Mouse (Mus musculus): ENCODE measurements around the gene Sdc4. TPM values are rescaled to one million over a fixed set of nuclear protein-coding genes. Genes with fewer than 3 reads are reported as not detected.

The Sdc4 gene
- polyA plus RNA-seq, 1 experiment from 2014 or later: 48.0 TPM

DNA sequence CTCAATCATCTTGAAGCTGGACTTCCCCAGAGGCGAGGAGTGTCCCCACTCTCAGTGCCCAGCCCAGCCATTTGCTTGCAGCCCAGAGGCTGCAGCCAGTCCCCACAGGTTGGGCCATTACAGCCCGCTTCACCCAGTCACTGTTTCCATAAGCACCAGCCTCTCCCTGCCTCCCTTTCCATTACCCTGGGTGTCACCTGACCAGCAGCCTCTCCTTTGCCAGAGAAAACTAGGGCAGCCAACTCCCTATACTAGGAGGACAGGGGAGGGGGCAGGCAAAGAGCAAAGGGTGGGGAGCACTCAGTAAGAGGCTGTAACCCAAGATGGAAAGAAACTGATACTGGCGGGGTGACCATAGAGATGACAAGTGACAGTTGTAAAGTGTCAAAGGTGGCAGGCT lies 6.7 kb downstream of the Sdc4 start:
- ATAC-seq (replicated peaks; ENCODE audit: extremely low read depth, insufficient read depth, low FRiP score): no peak
- 51% methylated on average over 3 of the region's 3 CpGs for WGBS
- no peak overlapping the region for H3K4me2 ChIP-seq (ENCODE audit: low read depth, low read length)
- 0 out of 2 replicates have a peak overlapping the region, but pooled peaks have one; percentile 18 for H3K9ac ChIP-seq (ENCODE audit: low read length)
- H3K4me1 ChIP-seq (ENCODE audit: control insufficient read depth, insufficient read depth, low read length): peaks cover 41% of the 10 kb centered on the region
- H3K36me3 ChIP-seq (ENCODE audit: control insufficient read depth, insufficient read depth): no peaks in the 10 kb centered on the region
- H3K4me3 ChIP-seq (ENCODE audit: low read length): no peak overlapping the region
- no peaks in the 10 kb centered on the region; the same call in 1 of the 2 replicates for H3K27me3 ChIP-seq (ENCODE audit: control insufficient read depth, insufficient read depth, low read length)
- H3K27ac ChIP-seq (ENCODE audit: low read length): peak overlapping the region; percentile 33
- no peaks in the 10 kb centered on the region for H3K9me3 ChIP-seq (replicated peaks; ENCODE audit: control insufficient read depth, low read length)

DNA sequence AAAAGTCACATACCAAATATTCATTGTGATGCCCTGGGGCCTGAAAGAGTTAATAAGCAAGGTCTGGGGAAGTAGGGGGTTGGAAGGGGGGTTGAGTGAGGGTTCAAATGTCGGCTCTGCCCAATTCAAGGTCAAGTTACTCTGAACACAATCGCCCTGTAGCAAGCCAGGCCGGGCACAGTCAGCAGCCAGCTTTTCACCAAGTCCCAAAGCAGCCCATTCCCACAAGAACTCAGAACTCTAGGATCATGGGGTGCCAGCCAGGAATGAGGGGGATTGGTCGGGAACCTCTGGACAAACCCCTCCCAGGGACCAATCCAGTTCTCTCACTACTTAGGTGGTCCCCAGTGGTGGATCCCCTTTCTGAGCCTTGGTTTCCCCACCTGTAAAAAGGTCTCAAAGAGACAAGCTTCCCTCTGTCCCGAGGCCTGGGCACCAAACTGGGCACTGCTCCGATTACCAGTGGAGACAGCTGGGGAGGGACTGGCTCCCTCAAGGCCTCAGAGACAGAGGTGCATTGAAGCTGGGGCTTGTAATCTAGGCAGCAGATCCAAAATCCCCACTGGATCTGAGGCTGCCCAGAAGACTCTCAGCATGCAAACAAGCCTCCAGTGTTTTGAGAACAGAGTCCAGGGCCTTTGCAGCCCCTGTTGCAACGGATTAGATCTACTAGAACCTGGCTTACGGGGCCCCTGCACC lies 7.3 kb downstream of the Sdc4 start:
- H3K9ac ChIP-seq (ENCODE audit: low read length): 0 out of 2 replicates have a peak overlapping the region, but pooled peaks have one; percentile 18
- H3K4me1 ChIP-seq (ENCODE audit: control insufficient read depth, insufficient read depth, low read length): peaks cover 41% of the 10 kb centered on the region

DNA sequence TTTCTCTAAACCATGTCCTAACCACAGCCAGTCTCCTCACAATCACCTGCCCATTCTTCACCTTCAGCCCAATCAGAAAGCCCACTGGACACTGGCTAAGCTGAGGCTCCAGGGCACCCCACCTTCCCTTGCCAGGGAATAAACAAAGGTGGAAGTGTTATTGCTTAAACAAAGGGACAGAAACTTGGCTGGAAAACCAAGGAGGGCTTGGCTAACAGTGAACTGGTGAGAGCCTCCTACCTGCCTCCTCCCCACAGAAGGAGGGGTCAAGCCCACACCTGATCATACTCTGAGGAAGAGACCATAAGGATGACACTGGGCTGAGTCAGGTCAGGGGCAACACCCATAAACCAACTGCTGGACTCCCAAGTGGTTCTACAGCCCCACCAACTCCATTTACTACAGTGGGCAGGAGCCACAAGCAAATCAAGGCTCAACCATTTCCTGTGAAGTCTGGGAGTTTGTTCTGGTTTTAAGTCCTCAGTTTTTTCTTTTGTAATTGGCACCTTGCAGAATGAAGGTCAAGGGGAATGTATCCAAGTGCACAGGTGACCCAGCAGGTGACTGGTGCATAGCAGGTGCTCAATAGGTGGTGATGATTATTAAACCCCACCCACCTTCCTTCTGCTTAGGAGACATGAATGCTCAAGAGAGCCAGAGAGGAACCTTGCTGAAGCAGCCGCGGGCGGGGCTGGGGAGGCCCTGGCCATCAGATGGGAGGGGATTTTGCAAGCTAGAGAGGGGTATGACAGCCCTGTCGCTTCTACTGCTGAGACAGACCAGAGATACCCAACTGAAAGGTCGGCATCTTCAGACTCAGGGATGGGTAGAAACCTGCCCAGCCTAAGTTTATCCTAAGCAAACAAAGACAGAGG lies 8.2 kb downstream of the Sdc4 start:
- no peak overlapping the region for H3K4me3 ChIP-seq (ENCODE audit: low read length)
- H3K36me3 ChIP-seq (ENCODE audit: control insufficient read depth, insufficient read depth): no peaks in the 10 kb centered on the region
- no peak for ATAC-seq (replicated peaks; ENCODE audit: extremely low read depth, insufficient read depth, low FRiP score)
- no peak overlapping the region for H3K9ac ChIP-seq (ENCODE audit: low read length)
- WGBS: 33% methylated on average over 5 of the region's 5 CpGs
- no peak overlapping the region for H3K4me2 ChIP-seq (ENCODE audit: low read depth, low read length)
- H3K9me3 ChIP-seq (replicated peaks; ENCODE audit: control insufficient read depth, low read length): no peaks in the 10 kb centered on the region
- H3K4me1 ChIP-seq (ENCODE audit: control insufficient read depth, insufficient read depth, low read length): peaks cover 40% of the 10 kb centered on the region
- no peaks in the 10 kb centered on the region; the same call in 1 of the 2 replicates for H3K27me3 ChIP-seq (ENCODE audit: control insufficient read depth, insufficient read depth, low read length)
- no peak overlapping the region for H3K27ac ChIP-seq (ENCODE audit: low read length)

More for the DNA sequence above, 7.3 kb downstream of the Sdc4 start:
- no peak overlapping the region for H3K4me2 ChIP-seq (ENCODE audit: low read depth, low read length)
- no peaks in the 10 kb centered on the region for H3K36me3 ChIP-seq (ENCODE audit: control insufficient read depth, insufficient read depth)
- peak overlapping the region; percentile 33 for H3K27ac ChIP-seq (ENCODE audit: low read length)
- H3K27me3 ChIP-seq (ENCODE audit: control insufficient read depth, insufficient read depth, low read length): no peaks in the 10 kb centered on the region; the same call in 1 of the 2 replicates
- H3K4me3 ChIP-seq (ENCODE audit: low read length): no peak overlapping the region
- H3K9me3 ChIP-seq (replicated peaks; ENCODE audit: control insufficient read depth, low read length): no peaks in the 10 kb centered on the region
- ATAC-seq (replicated peaks; ENCODE audit: extremely low read depth, insufficient read depth, low FRiP score): no peak
- 30% methylated on average over 8 of the region's 8 CpGs for WGBS

DNA sequence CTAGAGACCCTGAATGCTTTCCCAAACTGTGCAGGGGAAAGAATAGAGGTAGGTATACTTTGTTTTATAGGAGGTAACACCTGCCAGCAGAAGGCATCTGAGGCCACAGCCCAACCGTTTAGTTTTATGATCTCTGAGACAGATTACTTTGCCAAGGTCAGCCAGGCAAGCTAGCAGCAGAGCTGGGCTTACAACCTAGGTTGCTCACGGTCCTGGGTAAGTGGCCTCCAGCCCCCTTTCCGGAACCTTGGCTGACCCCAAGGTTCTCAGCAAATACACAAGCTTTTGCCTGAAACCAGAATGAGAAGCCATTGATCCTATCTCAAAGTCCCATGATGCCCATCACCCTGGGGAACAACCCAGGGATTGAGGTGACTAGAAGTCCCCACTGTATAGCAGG lies 9.0 kb downstream of the Sdc4 start:
- H3K4me3 ChIP-seq (ENCODE audit: low read length): no peak overlapping the region
- peaks cover 40% of the 10 kb centered on the region for H3K4me1 ChIP-seq (ENCODE audit: control insufficient read depth, insufficient read depth, low read length)

GRCm38 (mm10) chr2:164433278-164433895 lies 10.3 kb downstream of the Sdc4 start:
- no peak for ATAC-seq (replicated peaks; ENCODE audit: extremely low read depth, insufficient read depth, low FRiP score)
- 69% methylated on average over 9 of the region's 9 CpGs for WGBS
- Histone ChIP-seq H3K4me2 (ENCODE audit: low read depth, low read length) (peak overlapping the region; percentile 53; the same call in 1 of the 2 replicates), H3K9me3 (replicated peaks; ENCODE audit: control insufficient read depth, low read length) (no peaks in the 10 kb centered on the region), H3K27me3 (ENCODE audit: control insufficient read depth, insufficient read depth, low read length) (peaks cover under 1% of the 10 kb centered on the region; the same call in 1 of the 2 replicates), H3K9ac (ENCODE audit: low read length) (peak overlapping the region; percentile 25; the same call in 1 of the 2 replicates), H3K4me3 (ENCODE audit: low read length) (no peak overlapping the region), H3K36me3 (ENCODE audit: control insufficient read depth, insufficient read depth) (peaks cover 9% of the 10 kb centered on the region), H3K27ac (ENCODE audit: low read length) (peak overlapping the region; percentile 63), H3K4me1 (ENCODE audit: control insufficient read depth, insufficient read depth, low read length) (peaks cover 38% of the 10 kb centered on the region)

More for the DNA sequence above, 9.0 kb downstream of the Sdc4 start:
- Histone ChIP-seq H3K9ac (ENCODE audit: low read length) (no peak overlapping the region), H3K27ac (ENCODE audit: low read length) (no peak overlapping the region), H3K36me3 (ENCODE audit: control insufficient read depth, insufficient read depth) (no peaks in the 10 kb centered on the region), H3K9me3 (replicated peaks; ENCODE audit: control insufficient read depth, low read length) (no peaks in the 10 kb centered on the region), H3K27me3 (ENCODE audit: control insufficient read depth, insufficient read depth, low read length) (no peaks in the 10 kb centered on the region; the same call in 1 of the 2 replicates), H3K4me2 (ENCODE audit: low read depth, low read length) (no peak overlapping the region)
- no peak for ATAC-seq (replicated peaks; ENCODE audit: extremely low read depth, insufficient read depth, low FRiP score)
- 64% methylated on average over 3 of the region's 3 CpGs for WGBS

GRCm38 (mm10) chr2:164432541-164433191 lies 11.0 kb downstream of the Sdc4 start:
- peak overlapping the region; percentile 53 for H3K4me2 ChIP-seq (ENCODE audit: low read depth, low read length)
- H3K9ac ChIP-seq (ENCODE audit: low read length): peak overlapping the region; percentile 57
- WGBS: 21% methylated on average over 22 of the region's 22 CpGs
- peaks cover 38% of the 10 kb centered on the region for H3K4me1 ChIP-seq (ENCODE audit: control insufficient read depth, insufficient read depth, low read length)
- ATAC-seq (replicated peaks; ENCODE audit: extremely low read depth, insufficient read depth, low FRiP score): peak; percentile 49
- H3K9me3 ChIP-seq (replicated peaks; ENCODE audit: control insufficient read depth, low read length): no peaks in the 10 kb centered on the region
- H3K36me3 ChIP-seq (ENCODE audit: control insufficient read depth, insufficient read depth): peaks cover 12% of the 10 kb centered on the region
- peak overlapping the region; percentile 63 for H3K27ac ChIP-seq (ENCODE audit: low read length)
- peak overlapping the region; percentile 17; the same call in 1 of the 2 replicates for H3K4me3 ChIP-seq (ENCODE audit: low read length)
- peaks cover 3% of the 10 kb centered on the region; the same call in 1 of the 2 replicates for H3K27me3 ChIP-seq (ENCODE audit: control insufficient read depth, insufficient read depth, low read length)

DNA sequence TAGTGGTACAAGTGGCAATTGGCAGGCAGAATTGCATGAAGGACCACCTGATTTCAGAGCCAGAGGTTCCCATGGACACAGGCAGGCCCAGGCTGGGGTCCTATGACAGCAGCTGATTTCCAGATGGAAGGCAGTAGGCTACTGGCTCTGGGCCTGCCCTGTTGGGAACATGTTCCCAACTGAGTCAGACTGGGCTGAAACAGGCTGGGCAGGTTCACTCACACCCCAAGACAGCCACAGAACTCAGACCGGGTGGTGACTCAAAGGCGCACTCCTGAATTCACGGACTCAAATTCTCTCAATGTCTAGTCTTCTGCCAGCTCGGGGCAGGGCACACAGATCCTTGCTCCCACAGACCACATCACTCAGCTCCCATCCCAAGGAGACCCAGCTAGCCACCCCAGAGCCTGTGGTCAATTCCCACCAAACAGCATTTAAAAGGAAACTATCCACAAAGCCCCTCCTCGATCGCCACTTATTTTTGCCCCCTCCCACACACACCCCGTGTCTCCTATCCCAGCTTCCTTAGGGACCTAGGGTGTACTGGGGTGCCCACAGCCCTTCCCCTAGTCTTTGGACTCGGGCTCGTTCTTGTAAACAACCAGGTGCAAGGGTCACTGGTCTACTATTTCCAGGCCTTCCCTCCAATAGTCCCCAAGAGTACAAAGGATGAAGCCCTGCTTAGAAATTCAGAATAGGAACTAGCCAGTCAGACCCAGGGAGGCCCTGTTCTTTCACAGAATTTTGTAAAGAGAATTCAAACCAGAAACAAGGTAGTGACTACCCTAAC lies 11.8 kb downstream of the Sdc4 start:
- no peak overlapping the region for H3K4me2 ChIP-seq (ENCODE audit: low read depth, low read length)
- H3K9ac ChIP-seq (ENCODE audit: low read length): peak overlapping the region; percentile 25

DNA sequence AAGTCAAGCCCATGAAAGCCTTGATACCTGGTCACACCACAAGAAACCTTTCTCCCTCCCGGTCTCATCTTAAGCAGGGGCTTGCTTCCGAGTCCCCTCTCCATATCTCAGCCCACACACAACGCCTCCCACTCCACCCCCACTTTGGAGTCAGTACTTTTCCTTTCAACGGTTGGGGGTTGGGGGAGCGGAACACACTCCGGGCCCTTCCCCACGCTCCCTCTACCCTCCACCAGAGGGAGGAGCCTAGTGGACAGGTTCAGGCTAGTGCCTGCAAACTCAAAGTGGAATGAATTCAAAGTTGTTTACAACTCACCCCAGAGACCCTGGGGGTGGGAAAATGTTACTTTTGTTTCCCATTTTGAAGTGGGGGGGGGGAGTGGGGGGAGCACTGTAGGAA lies 13.0 kb downstream of the Sdc4 start:
- peaks cover 6% of the 10 kb centered on the region; the same call in 1 of the 2 replicates for H3K27me3 ChIP-seq (ENCODE audit: control insufficient read depth, insufficient read depth, low read length)
- WGBS: 15% methylated on average over 7 of the region's 7 CpGs
- H3K4me1 ChIP-seq (ENCODE audit: control insufficient read depth, insufficient read depth, low read length): peaks cover 23% of the 10 kb centered on the region
- no peak overlapping the region for H3K27ac ChIP-seq (ENCODE audit: low read length)
- H3K4me3 ChIP-seq (ENCODE audit: low read length): no peak overlapping the region
- H3K9ac ChIP-seq (ENCODE audit: low read length): no peak overlapping the region
- peaks cover 26% of the 10 kb centered on the region for H3K36me3 ChIP-seq (ENCODE audit: control insufficient read depth, insufficient read depth)
- H3K4me2 ChIP-seq (ENCODE audit: low read depth, low read length): no peak overlapping the region
- H3K9me3 ChIP-seq (replicated peaks; ENCODE audit: control insufficient read depth, low read length): no peaks in the 10 kb centered on the region
- ATAC-seq (replicated peaks; ENCODE audit: extremely low read depth, insufficient read depth, low FRiP score): no peak

More for the DNA sequence above, 11.8 kb downstream of the Sdc4 start:
- 69% methylated on average over 9 of the region's 9 CpGs for WGBS
- Histone ChIP-seq H3K9me3 (replicated peaks; ENCODE audit: control insufficient read depth, low read length) (no peaks in the 10 kb centered on the region), H3K27me3 (ENCODE audit: control insufficient read depth, insufficient read depth, low read length) (peaks cover 3% of the 10 kb centered on the region; the same call in 1 of the 2 replicates), H3K4me1 (ENCODE audit: control insufficient read depth, insufficient read depth, low read length) (peaks cover 35% of the 10 kb centered on the region), H3K36me3 (ENCODE audit: control insufficient read depth, insufficient read depth) (peaks cover 18% of the 10 kb centered on the region), H3K27ac (ENCODE audit: low read length) (peak overlapping the region; percentile 63; the same call in 1 of the 2 replicates), H3K4me3 (ENCODE audit: low read length) (no peak overlapping the region)
- no peak for ATAC-seq (replicated peaks; ENCODE audit: extremely low read depth, insufficient read depth, low FRiP score)

Measured in heart, embryonic 16.5 days (tissue).